Mouse (Mus musculus) intestine, postnatal 0 days (tissue): Measurements from ENCODE around the gene Wdfy3. TPM values are rescaled to one million over a fixed set of nuclear protein-coding genes. Genes with fewer than 3 reads are reported as not detected.

ENCODE experiments used
- ATAC-seq: fragments of 200-750 bp; cut with Nextera tagmentation; 2 replicates; pipeline ENCODE4 v1.8.0; 2017; ENCODE audit warnings: mild to moderate bottlenecking, moderate TSS enrichment, moderate library complexity
- H3K27ac ChIP-seq: fragments of 300-500 bp; sonication (generic); 2 replicates; pipeline ENCODE4 v1.5.1; 2014; ENCODE audit warnings: mild to moderate bottlenecking, low read depth, low read length, moderate library complexity
- H3K27me3 ChIP-seq: fragments of 300-500 bp; sonication (generic); replicated peaks from 2 replicates; pipeline ENCODE4 v1.6.1; 2014; ENCODE audit warnings: low read length, mixed read lengths; ENCODE audit not compliant: control insufficient read depth, insufficient read depth
- H3K36me3 ChIP-seq: fragments of 300-500 bp; sonication (generic); 2 replicates; pipeline ENCODE4 v1.6.1; 2014; ENCODE audit warnings: mild to moderate bottlenecking, moderate library complexity; ENCODE audit not compliant: control insufficient read depth, insufficient read depth
- H3K4me1 ChIP-seq: fragments of 300-500 bp; sonication (generic); replicated peaks from 2 replicates; pipeline ENCODE4 v1.6.1; 2014; ENCODE audit warnings: antibody characterized with exemption, low read length, mixed read lengths; ENCODE audit not compliant: control insufficient read depth, insufficient read depth
- H3K4me2 ChIP-seq: fragments of 300-500 bp; sonication (generic); replicated peaks from 2 replicates; pipeline ENCODE4 v1.6.1; 2014; ENCODE audit warnings: low read depth, mild to moderate bottlenecking, moderate library complexity
- H3K4me3 ChIP-seq: fragments of 300-500 bp; sonication (generic); 2 replicates; pipeline ENCODE4 v1.5.1; 2014; ENCODE audit warnings: low read depth, low read length
- H3K9ac ChIP-seq: fragments of 300-500 bp; sonication (generic); 2 replicates; pipeline ENCODE4 v1.6.1; 2014; ENCODE audit warnings: mild to moderate bottlenecking, low read depth, low read length
- H3K9me3 ChIP-seq: fragments of 300-500 bp; sonication (generic); 2 replicates; pipeline ENCODE4 v1.6.1; 2016; ENCODE audit warnings: mixed run types; ENCODE audit not compliant: control insufficient read depth
- CTCF ChIP-seq: sonication (generic); IDR thresholded peaks from 2 replicates; pipeline ENCODE4 v1.5.1; 2016; ENCODE audit warnings: low read depth, mild to moderate bottlenecking, control low read depth, antibody characterized with exemption, moderate library complexity
- WGBS: fragments of 180-500 bp; shearing (Covaris S2); extraction: QIAGEN DNeasy Blood & Tissue Kit; methylation state at CpG from one replicate; pipeline ENCODE4 v1.1.7; 2014; 5-methylcytosine and 5-hydroxymethylcytosine counted together
- polyA plus RNA-seq: library from polyadenylated mRNA; unstranded; fragments of >200 nt; fragmentation: Nextera tagmentation; extraction: Ambion mirVana; gene quantifications from 2 replicates; pipeline ENCODE4 v1.2.1, GENCODE M21; 2015

The Wdfy3 gene
- polyA plus RNA-seq, 1 experiment from 2014 or later: 7.0 TPM

DNA sequence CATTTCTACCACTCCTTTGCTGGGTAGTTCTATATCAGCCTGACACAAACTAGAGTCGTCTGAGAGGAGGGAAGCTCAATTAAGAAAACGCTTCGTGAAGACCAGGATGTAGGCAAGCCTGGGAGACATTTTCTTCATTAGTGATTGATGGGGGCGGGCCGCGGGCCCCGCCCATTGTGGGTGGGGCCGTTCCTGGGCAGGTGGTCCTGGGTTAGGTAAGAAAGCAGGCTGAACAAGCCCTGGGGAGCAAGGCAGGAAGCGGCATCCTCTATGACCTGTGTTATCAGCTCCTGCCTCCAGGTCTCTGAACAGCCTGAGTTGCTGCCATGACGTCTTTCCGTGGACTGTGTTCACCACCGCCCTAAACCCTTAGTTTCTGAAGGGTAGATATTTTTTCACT is 242.2 kb downstream of the Wdfy3 start:
- no peak for TF ChIP-seq CTCF
- Histone ChIP-seq H3K9ac (no peak overlapping the region), H3K27me3 (no peaks in the 10 kb centered on the region), H3K36me3 (peaks cover 5% of the 10 kb centered on the region; the same call in 1 of the 2 replicates), H3K4me2 (no peak overlapping the region), H3K9me3 (no peaks in the 10 kb centered on the region), H3K4me3 (no peak overlapping the region), H3K27ac (peak overlapping the region; percentile 86; the same call in 1 of the 2 replicates), H3K4me1 (peaks cover 12% of the 10 kb centered on the region; the same call in 1 of the 2 replicates)
- 20% methylated on average over 12 of the region's 12 CpGs for WGBS
- ATAC-seq: no peak

DNA sequence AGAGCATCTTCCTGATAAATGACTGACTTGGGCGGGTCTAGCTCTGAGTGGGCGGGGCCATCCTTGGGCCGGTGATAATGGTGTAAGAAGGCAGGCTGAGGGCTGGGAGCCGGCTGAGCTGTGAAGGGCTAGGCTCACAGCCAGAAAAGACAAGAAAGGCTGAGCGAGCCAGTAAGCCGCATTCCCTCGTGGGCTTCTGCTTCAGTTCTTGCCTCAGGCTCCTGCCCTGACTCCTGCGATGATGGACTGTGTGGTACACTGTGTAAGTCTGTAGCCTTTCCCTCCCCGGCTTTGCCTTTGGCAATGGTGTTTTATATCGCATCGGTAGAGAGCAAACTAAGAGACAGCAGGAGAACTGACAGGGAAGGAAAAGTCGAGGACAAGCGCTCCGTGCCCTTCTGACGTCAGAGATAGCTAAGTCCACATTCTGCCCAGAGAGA is 243.2 kb downstream of the Wdfy3 start:
- H3K4me3 ChIP-seq: no peak overlapping the region
- H3K27ac ChIP-seq: peak overlapping the region; percentile 86
- WGBS: 3% methylated on average over 15 of the region's 15 CpGs
- peak; percentile 39 for ATAC-seq
- no peaks in the 10 kb centered on the region for H3K27me3 ChIP-seq
- peaks cover 16% of the 10 kb centered on the region; the same call in 1 of the 2 replicates for H3K4me1 ChIP-seq
- no peaks in the 10 kb centered on the region for H3K9me3 ChIP-seq
- peak overlapping the region; percentile 54 for H3K4me2 ChIP-seq
- no peak overlapping the region for H3K9ac ChIP-seq
- no peaks in the 10 kb centered on the region for H3K36me3 ChIP-seq
- no peak for TF ChIP-seq CTCF

DNA sequence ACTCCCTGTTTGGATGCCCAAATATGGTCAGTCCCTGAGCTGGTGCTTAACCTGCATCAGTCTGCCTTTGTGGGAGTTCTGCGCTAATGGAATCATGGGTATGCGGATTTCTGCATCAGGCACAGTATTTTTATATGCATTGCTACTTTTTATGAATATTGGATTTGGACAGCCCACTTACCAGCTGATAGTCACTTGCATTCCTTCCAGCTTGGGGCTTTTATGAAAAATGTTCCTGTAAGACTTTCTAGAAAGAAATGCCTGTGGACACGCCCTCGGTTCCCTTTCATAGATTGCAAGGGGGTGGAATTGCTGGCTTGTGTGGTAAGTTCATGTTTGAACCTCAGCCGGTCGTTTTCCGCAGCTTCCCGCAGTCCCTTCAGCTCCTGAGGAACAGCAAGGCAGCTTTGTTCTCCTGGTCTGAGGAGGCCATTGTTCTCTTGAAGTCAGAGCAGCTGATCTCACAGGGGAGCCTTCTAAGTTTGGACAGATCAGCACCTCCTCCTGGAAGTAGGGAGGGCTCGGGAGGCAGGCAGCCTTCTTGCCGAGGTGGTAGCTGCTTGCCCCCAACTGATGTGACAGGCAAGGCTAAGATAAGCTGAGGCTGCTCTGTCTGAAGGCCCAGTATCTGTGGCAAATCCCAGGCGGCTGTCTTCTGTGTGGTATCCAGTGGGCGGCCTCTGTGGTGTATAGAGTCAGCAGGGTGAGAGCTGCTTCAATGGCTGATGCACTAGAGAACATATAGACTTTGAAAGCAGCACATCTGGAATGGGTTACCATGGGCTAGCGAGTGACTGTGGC is 244.4 kb downstream of the Wdfy3 start:
- H3K4me1 ChIP-seq: peaks cover 16% of the 10 kb centered on the region; the same call in 1 of the 2 replicates
- TF ChIP-seq CTCF: no peak
- ATAC-seq: no peak
- no peak overlapping the region for H3K4me2 ChIP-seq
- H3K27me3 ChIP-seq: no peaks in the 10 kb centered on the region
- no peaks in the 10 kb centered on the region for H3K36me3 ChIP-seq
- 49% methylated on average over 13 of the region's 13 CpGs for WGBS
- H3K9me3 ChIP-seq: no peaks in the 10 kb centered on the region
- H3K9ac ChIP-seq: no peak overlapping the region
- no peak overlapping the region for H3K27ac ChIP-seq
- no peak overlapping the region for H3K4me3 ChIP-seq

DNA sequence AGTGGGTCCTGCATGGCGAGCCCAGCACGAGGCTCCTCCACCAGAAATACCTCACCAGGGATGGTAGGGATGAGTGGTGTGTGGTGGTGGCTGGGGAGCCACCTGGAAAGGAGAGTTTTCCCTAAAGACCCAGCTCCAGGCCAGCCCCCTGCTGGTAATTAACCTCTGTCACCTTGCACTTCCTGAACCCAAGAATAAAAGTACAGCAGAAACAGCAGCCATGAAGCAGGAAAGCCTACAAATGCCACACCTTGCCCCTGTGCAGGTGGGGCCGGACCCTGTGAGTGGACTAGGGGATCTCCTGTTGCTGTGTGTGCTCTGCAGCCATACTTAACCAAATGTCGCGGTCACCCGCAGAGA is 247.4 kb downstream of the Wdfy3 start:
- Histone ChIP-seq H3K4me1 (0 out of 2 replicates have a peak, but pooled peaks cover 12% of the 10 kb centered on the region), H3K9ac (no peak overlapping the region), H3K9me3 (no peaks in the 10 kb centered on the region), H3K4me3 (no peak overlapping the region), H3K27ac (peak overlapping the region; percentile 84), H3K27me3 (no peaks in the 10 kb centered on the region), H3K4me2 (no peak overlapping the region), H3K36me3 (0 out of 2 replicates have a peak, but pooled peaks cover 6% of the 10 kb centered on the region)
- TF ChIP-seq CTCF: peak; percentile 33; the same call in 1 of the 2 replicates
- ATAC-seq: peak; percentile 6; the same call in 1 of the 2 replicates
- WGBS: 41% methylated on average over 6 of the region's 6 CpGs

DNA sequence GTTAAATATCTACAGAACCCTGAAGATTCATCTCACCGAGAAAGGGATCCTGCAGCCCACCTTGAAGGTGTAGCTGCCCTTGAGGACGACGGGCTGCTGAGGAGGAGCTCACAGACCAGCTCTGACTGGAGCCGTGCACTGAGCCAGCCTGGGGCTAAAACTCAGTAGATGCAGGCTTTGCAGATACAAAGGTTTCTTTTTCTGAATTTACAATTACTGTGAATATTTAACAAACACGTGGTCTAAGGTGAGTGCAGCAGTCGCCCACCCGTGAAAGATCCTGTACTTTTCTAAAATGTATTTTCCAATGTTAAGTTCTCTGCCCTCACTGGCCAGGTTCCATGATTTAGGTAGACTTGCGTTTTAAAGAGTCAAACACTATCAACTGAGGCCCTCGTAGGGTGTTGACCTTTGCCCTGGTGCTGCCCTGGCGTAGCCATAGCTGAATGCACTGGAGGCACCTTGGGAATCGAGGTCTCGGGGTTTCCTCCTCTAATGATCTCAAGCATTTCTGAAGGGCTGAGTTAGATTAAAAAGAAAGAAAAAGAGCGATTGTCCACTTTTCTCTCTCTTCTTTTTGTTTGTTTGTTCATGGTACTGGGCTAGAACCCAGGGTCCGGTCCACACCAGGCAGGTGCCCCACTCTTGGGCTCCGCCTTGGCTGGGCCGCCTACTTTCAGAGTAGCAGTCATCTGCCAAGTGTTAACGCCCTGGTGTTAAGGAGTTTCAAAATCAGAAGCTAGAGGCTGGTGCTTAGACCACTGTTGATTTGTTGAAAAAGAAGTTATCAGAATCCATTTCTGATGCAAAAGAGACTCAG is 248.0 kb downstream of the Wdfy3 start:
- peak; percentile 70 for ATAC-seq
- TF ChIP-seq CTCF: no peak

DNA sequence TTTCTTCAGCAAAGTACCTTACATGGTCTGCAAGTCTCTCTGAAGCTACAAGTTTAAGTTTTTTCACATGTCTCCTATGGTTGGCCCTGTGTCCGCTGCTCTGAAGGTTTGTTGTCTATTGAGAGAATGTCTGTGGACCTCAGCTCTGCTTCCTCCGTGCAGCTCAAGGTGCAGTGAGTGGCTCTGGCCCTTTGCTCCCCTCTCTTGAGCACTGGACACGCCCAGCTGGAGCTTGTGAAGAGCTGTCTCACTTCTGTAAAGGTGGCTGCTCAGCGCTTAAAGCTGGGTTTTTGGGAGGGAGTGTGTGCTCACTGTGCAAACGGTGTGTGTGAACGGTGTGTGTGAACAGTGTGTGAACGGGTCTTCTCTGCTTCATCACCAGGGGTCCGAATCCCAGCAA is 248.7 kb downstream of the Wdfy3 start:
- H3K9me3 ChIP-seq: no peaks in the 10 kb centered on the region
- ATAC-seq: peak; percentile 69
- TF ChIP-seq CTCF: no peak
- peak overlapping the region; percentile 84 for H3K27ac ChIP-seq
- H3K36me3 ChIP-seq: peaks cover 10% of the 10 kb centered on the region; the same call in 1 of the 2 replicates
- H3K4me2 ChIP-seq: peak overlapping the region; percentile 18; the same call in 1 of the 2 replicates
- no peaks in the 10 kb centered on the region for H3K27me3 ChIP-seq
- no peak overlapping the region for H3K4me3 ChIP-seq
- 0 out of 2 replicates have a peak, but pooled peaks cover 5% of the 10 kb centered on the region for H3K4me1 ChIP-seq
- no peak overlapping the region for H3K9ac ChIP-seq
- WGBS: 44% methylated on average over 8 of the region's 8 CpGs

More for the DNA sequence above, 248.0 kb downstream of the Wdfy3 start:
- H3K4me2 ChIP-seq: peak overlapping the region; percentile 18; the same call in 1 of the 2 replicates
- 42% methylated on average over 17 of the region's 17 CpGs for WGBS
- no peak overlapping the region for H3K4me3 ChIP-seq
- peak overlapping the region; percentile 84 for H3K27ac ChIP-seq
- 0 out of 2 replicates have a peak, but pooled peaks cover 8% of the 10 kb centered on the region for H3K36me3 ChIP-seq
- H3K4me1 ChIP-seq: 0 out of 2 replicates have a peak, but pooled peaks cover 7% of the 10 kb centered on the region
- no peaks in the 10 kb centered on the region for H3K9me3 ChIP-seq
- H3K27me3 ChIP-seq: no peaks in the 10 kb centered on the region
- no peak overlapping the region for H3K9ac ChIP-seq
